ENCODE assay signal across 13 mouse cellular contexts in genomic region chr7:101515295-101515694, GRCm38 (mm10).
"Had no signal": no experiment of that assay in that cellular context is flagged by ENCODE, and none has a peak within 500 bp of the region (broad histone marks: within the 10 kb centered on the region; RNA-seq: fewer than 3 reads in every experiment).

No protein-coding gene starts in this region.

- DNase-seq: kidney, adult 2 months; kidney, postnatal 14 days; layer of hippocampus, postnatal 36 days; left cerebral cortex, postnatal 4 days; lung, adult 18-20 months; retina, postnatal 1 day; spleen, adult 18-20 months; thymus, postnatal 36 days had no signal

- H3K27me3 ChIP-seq: kidney, embryonic 15.5 days; limb, embryonic 13.5 days; neural tube, embryonic 12.5 days had no signal

- H3K36me3 ChIP-seq: kidney, embryonic 15.5 days; limb, embryonic 13.5 days; neural tube, embryonic 12.5 days had no signal

- H3K4me1 ChIP-seq: kidney, embryonic 15.5 days; limb, embryonic 13.5 days; neural tube, embryonic 12.5 days had no signal

- H3K4me3 ChIP-seq: kidney, embryonic 15.5 days; limb, embryonic 13.5 days; neural tube, embryonic 12.5 days had no signal

- H3K4me2 ChIP-seq: kidney, embryonic 15.5 days; limb, embryonic 13.5 days; neural tube, embryonic 12.5 days had no signal

- H3K9me3 ChIP-seq: kidney, embryonic 15.5 days; limb, embryonic 13.5 days; neural tube, embryonic 12.5 days had no signal

- H3K9ac ChIP-seq: kidney, embryonic 15.5 days; limb, embryonic 13.5 days; liver, embryonic 14.5 days; neural tube, embryonic 12.5 days had no signal

- ATAC-seq: intestine, embryonic 16.5 days had no signal

- H3K27ac ChIP-seq: kidney, embryonic 15.5 days; limb, embryonic 13.5 days; liver, embryonic 14.5 days; neural tube, embryonic 12.5 days had no signal
